Mouse (Mus musculus): ENCODE results near the gene Casr. TPM values are rescaled to one million over a fixed set of nuclear protein-coding genes. Genes with fewer than 3 reads are reported as not detected.

The Casr gene
- polyA plus RNA-seq, 1 experiment, result not detected

DNA sequence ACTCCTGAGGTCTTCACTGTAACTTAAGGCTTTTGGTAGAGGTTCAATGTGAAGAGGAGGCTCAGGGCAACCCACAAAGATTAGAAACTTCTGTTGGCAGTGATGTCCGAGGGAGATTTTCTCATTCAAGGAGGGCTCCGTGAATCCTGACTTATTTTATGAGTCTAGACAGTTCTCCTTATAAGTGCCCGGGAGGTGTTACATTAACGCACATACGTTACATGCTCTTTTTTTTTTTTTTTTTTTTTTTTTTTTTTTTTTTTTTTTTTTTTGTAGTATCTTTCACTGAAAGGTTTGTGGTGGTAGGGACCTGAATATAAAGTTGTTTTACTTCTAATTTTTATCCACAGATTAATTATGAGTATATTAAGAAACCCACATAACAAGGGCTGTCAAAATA, 54.6 kb downstream of the Casr start:
- H3K79me3 ChIP-seq (ENCODE audit: low read depth), result no peaks in the 10 kb centered on the region
- no peaks in the 10 kb centered on the region for H3K79me2 ChIP-seq (ENCODE audit: control insufficient read depth, insufficient read depth)
- H3K4me3 ChIP-seq (ENCODE audit: insufficient read depth, poor library complexity, severe bottlenecking), result no peak overlapping the region
- no peaks in the 10 kb centered on the region for H3K36me3 ChIP-seq (ENCODE audit: control insufficient read depth, insufficient read depth)
- H3ac ChIP-seq (ENCODE audit: control insufficient read depth, insufficient read length, low read depth), result no peak overlapping the region
- TF ChIP-seq MYOD1 (IDR thresholded peaks at IDR 0.05; ENCODE audit: control insufficient read depth, insufficient read length, low read depth) (no peak), CEBPB (IDR thresholded peaks at IDR 0.05; ENCODE audit: low read depth) (no peak), MYOG (IDR thresholded peaks at IDR 0.05; ENCODE audit: control insufficient read depth, extremely low read depth, insufficient read length) (no peak), FOSL1 (IDR thresholded peaks at IDR 0.05; ENCODE audit: insufficient read depth, low read length, poor library complexity, severe bottlenecking) (no peak), USF1 (IDR thresholded peaks at IDR 0.05; ENCODE audit: low read depth) (no peak), CTCF (IDR thresholded peaks at IDR 0.05; ENCODE audit: control insufficient read depth, insufficient read depth, insufficient read length) (no peak), MAX (IDR thresholded peaks at IDR 0.05) (no peak)
- no peaks in the 10 kb centered on the region for H3K27me3 ChIP-seq (ENCODE audit: control insufficient read depth, insufficient read depth, insufficient read length)

DNA sequence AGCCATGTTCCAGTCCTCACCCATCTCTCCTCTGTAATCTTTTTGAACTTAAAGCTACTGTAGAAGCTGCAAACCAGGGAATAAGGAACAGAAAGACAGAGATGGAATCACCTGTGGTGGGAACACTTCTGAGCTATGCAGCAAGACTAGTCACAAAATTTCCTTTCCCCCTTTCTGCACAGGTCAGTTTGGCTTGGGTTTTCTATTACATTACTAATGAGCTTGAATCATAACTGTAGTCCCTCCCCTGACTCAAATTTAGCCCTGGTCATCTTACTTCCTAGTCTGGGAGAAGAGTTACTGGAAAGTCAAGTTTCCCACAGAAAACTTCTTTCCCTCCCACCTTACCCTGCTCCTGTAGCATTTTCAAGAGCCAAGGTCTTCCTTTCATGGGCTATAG, 55.1 kb downstream of the Casr start:
- H3K79me3 ChIP-seq (ENCODE audit: low read depth), result no peaks in the 10 kb centered on the region
- TF ChIP-seq CEBPB (IDR thresholded peaks at IDR 0.05; ENCODE audit: low read depth) (no peak), MYOD1 (IDR thresholded peaks at IDR 0.05; ENCODE audit: control insufficient read depth, insufficient read length, low read depth) (no peak), FOSL1 (IDR thresholded peaks at IDR 0.05; ENCODE audit: insufficient read depth, low read length, poor library complexity, severe bottlenecking) (no peak), MAX (IDR thresholded peaks at IDR 0.05) (no peak), USF1 (IDR thresholded peaks at IDR 0.05; ENCODE audit: low read depth) (no peak), MYOG (IDR thresholded peaks at IDR 0.05; ENCODE audit: control insufficient read depth, extremely low read depth, insufficient read length) (no peak), CTCF (IDR thresholded peaks at IDR 0.05; ENCODE audit: control insufficient read depth, insufficient read depth, insufficient read length) (no peak)
- H3ac ChIP-seq (ENCODE audit: control insufficient read depth, insufficient read length, low read depth), result no peak overlapping the region
- H3K79me2 ChIP-seq (ENCODE audit: control insufficient read depth, insufficient read depth), result no peaks in the 10 kb centered on the region
- H3K4me3 ChIP-seq (ENCODE audit: insufficient read depth, poor library complexity, severe bottlenecking), result no peak overlapping the region
- H3K36me3 ChIP-seq (ENCODE audit: control insufficient read depth, insufficient read depth), result no peaks in the 10 kb centered on the region
- H3K27me3 ChIP-seq (ENCODE audit: control insufficient read depth, insufficient read depth, insufficient read length), result no peaks in the 10 kb centered on the region

DNA sequence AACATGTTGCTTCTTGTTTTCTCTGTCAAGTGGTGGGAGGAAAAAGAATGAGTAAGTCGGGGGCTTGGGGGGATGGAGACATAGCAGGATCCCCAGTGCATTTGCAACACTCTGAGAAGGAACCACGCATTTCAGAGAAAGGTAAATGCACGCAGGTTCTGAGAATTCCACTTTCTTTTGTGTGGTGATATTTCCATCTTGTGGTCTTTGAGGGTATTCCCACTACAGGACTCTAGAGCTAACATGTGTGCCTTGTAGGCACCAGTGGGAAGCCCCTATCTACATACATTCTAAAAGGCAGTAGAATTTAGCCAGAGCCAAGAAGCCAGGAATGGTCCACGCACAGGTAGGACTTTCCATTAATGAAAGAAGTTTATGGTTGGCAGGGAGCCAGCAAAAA, 56.0 kb downstream of the Casr start:
- no peak overlapping the region for H3ac ChIP-seq (ENCODE audit: control insufficient read depth, insufficient read length, low read depth)
- TF ChIP-seq MYOD1 (IDR thresholded peaks at IDR 0.05; ENCODE audit: control insufficient read depth, insufficient read length, low read depth), result no peak
- no peak for TF ChIP-seq CEBPB (IDR thresholded peaks at IDR 0.05; ENCODE audit: low read depth)
- no peak for TF ChIP-seq CTCF (IDR thresholded peaks at IDR 0.05; ENCODE audit: control insufficient read depth, insufficient read depth, insufficient read length)
- TF ChIP-seq MAX (IDR thresholded peaks at IDR 0.05), result no peak
- TF ChIP-seq USF1 (IDR thresholded peaks at IDR 0.05; ENCODE audit: low read depth), result no peak
- no peak for TF ChIP-seq MYOG (IDR thresholded peaks at IDR 0.05; ENCODE audit: control insufficient read depth, extremely low read depth, insufficient read length)
- no peak for TF ChIP-seq FOSL1 (IDR thresholded peaks at IDR 0.05; ENCODE audit: insufficient read depth, low read length, poor library complexity, severe bottlenecking)

DNA sequence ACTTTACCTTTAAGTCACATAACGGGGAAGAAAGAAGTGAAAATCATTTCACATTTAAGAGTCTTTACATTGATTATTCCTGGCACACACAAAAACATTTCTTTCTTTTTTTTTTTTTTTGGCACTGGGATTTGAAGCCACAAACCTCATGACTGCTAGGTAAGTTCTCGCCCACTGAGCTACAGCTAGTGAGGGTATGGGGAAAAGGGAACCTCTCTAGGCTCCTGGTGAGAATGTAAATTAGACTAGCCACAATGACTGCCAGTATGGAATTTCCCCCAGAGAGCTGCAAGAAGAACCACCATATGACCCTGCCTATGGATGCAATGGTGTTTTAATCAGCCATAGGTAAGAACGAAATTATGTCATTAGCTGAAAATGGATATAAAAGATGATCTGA, 56.8 kb downstream of the Casr start:
- TF ChIP-seq CEBPB (IDR thresholded peaks at IDR 0.05; ENCODE audit: low read depth) (no peak), FOSL1 (IDR thresholded peaks at IDR 0.05; ENCODE audit: insufficient read depth, low read length, poor library complexity, severe bottlenecking) (no peak), MYOG (IDR thresholded peaks at IDR 0.05; ENCODE audit: control insufficient read depth, extremely low read depth, insufficient read length) (no peak), MAX (IDR thresholded peaks at IDR 0.05) (no peak), USF1 (IDR thresholded peaks at IDR 0.05; ENCODE audit: low read depth) (no peak), MYOD1 (IDR thresholded peaks at IDR 0.05; ENCODE audit: control insufficient read depth, insufficient read length, low read depth) (no peak), CTCF (IDR thresholded peaks at IDR 0.05; ENCODE audit: control insufficient read depth, insufficient read depth, insufficient read length) (no peak)
- no peaks in the 10 kb centered on the region for H3K27me3 ChIP-seq (ENCODE audit: control insufficient read depth, insufficient read depth, insufficient read length)
- no peaks in the 10 kb centered on the region for H3K79me3 ChIP-seq (ENCODE audit: low read depth)

More for the DNA sequence above, 56.0 kb downstream of the Casr start:
- H3K4me3 ChIP-seq (ENCODE audit: insufficient read depth, poor library complexity, severe bottlenecking), result no peak overlapping the region
- H3K27me3 ChIP-seq (ENCODE audit: control insufficient read depth, insufficient read depth, insufficient read length), result no peaks in the 10 kb centered on the region
- H3K36me3 ChIP-seq (ENCODE audit: control insufficient read depth, insufficient read depth), result no peaks in the 10 kb centered on the region
- no peaks in the 10 kb centered on the region for H3K79me2 ChIP-seq (ENCODE audit: control insufficient read depth, insufficient read depth)
- H3K79me3 ChIP-seq (ENCODE audit: low read depth), result no peaks in the 10 kb centered on the region

GRCm38 (mm10) chr16:36502286-36502685, 59.7 kb downstream of the Casr start:
- no peak overlapping the region for H3ac ChIP-seq (ENCODE audit: control insufficient read depth, insufficient read length, low read depth)
- H3K27me3 ChIP-seq (ENCODE audit: control insufficient read depth, insufficient read depth, insufficient read length), result no peaks in the 10 kb centered on the region
- no peaks in the 10 kb centered on the region for H3K79me2 ChIP-seq (ENCODE audit: control insufficient read depth, insufficient read depth)
- no peak overlapping the region for H3K4me3 ChIP-seq (ENCODE audit: insufficient read depth, poor library complexity, severe bottlenecking)
- no peaks in the 10 kb centered on the region for H3K79me3 ChIP-seq (ENCODE audit: low read depth)
- no peaks in the 10 kb centered on the region for H3K36me3 ChIP-seq (ENCODE audit: control insufficient read depth, insufficient read depth)
- TF ChIP-seq USF1 (IDR thresholded peaks at IDR 0.05; ENCODE audit: low read depth) (no peak), MAX (IDR thresholded peaks at IDR 0.05) (no peak), CTCF (IDR thresholded peaks at IDR 0.05; ENCODE audit: control insufficient read depth, insufficient read depth, insufficient read length) (no peak), FOSL1 (IDR thresholded peaks at IDR 0.05; ENCODE audit: insufficient read depth, low read length, poor library complexity, severe bottlenecking) (no peak)

More for the DNA sequence above, 56.8 kb downstream of the Casr start:
- H3ac ChIP-seq (ENCODE audit: control insufficient read depth, insufficient read length, low read depth), result no peak overlapping the region
- no peaks in the 10 kb centered on the region for H3K36me3 ChIP-seq (ENCODE audit: control insufficient read depth, insufficient read depth)
- no peak overlapping the region for H3K4me3 ChIP-seq (ENCODE audit: insufficient read depth, poor library complexity, severe bottlenecking)
- no peaks in the 10 kb centered on the region for H3K79me2 ChIP-seq (ENCODE audit: control insufficient read depth, insufficient read depth)

- H3K4me3 ChIP-seq (ENCODE audit: insufficient read depth, poor library complexity, severe bottlenecking), result no peak overlapping the region
- H3K79me2 ChIP-seq (ENCODE audit: control insufficient read depth, insufficient read depth), result no peaks in the 10 kb centered on the region
- no peaks in the 10 kb centered on the region for H3K27me3 ChIP-seq (ENCODE audit: control insufficient read depth, insufficient read depth, insufficient read length)
- no peaks in the 10 kb centered on the region for H3K36me3 ChIP-seq (ENCODE audit: control insufficient read depth, insufficient read depth)
- no peaks in the 10 kb centered on the region for H3K79me3 ChIP-seq (ENCODE audit: low read depth)
- H3ac ChIP-seq (ENCODE audit: control insufficient read depth, insufficient read length, low read depth), result no peak overlapping the region
- no peak for TF ChIP-seq CEBPB (IDR thresholded peaks at IDR 0.05; ENCODE audit: low read depth)
- TF ChIP-seq CTCF (IDR thresholded peaks at IDR 0.05; ENCODE audit: control insufficient read depth, insufficient read depth, insufficient read length), result no peak
- TF ChIP-seq MYOD1 (IDR thresholded peaks at IDR 0.05; ENCODE audit: control insufficient read depth, insufficient read length, low read depth), result no peak
- no peak for TF ChIP-seq MAX (IDR thresholded peaks at IDR 0.05)
- no peak for TF ChIP-seq FOSL1 (IDR thresholded peaks at IDR 0.05; ENCODE audit: insufficient read depth, low read length, poor library complexity, severe bottlenecking)
- no peak for TF ChIP-seq MYOG (IDR thresholded peaks at IDR 0.05; ENCODE audit: control insufficient read depth, extremely low read depth, insufficient read length)
- TF ChIP-seq USF1 (IDR thresholded peaks at IDR 0.05; ENCODE audit: low read depth), result no peak
These were observed 69.5 kb downstream of the Casr start for GRCm38 (mm10) chr16:36492420-36492819.
